Mouse (Mus musculus): ENCODE results near the gene Spata5. TPM values are rescaled to one million over a fixed set of nuclear protein-coding genes. Genes with fewer than 3 reads are reported as not detected.
A peak's percentile ranks its signal among the peaks of the same experiment; 100 is the strongest.

Spata5 gene
- polyA plus RNA-seq, 1 experiment from 2014 or later, result 43.4 TPM

DNA sequence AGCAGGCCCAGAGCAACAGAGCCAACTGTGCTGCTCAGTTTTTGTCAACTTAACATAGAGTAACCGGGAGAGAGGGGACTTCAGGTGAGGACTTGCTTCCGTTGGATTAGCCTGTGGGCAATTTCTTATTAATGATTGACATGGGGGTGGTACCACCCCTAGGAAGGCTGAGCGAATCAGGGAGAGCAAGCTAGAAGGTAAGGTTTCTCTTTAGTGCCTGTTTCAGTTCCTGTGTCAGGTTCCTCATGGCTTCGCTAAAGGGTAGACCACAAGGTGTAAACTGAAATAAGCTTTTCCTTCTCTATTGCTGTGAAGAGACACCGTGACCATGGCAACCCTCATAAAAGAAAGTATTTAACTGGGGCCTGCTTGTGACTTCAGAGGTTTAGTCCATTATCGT is 32.4 kb upstream of the Spata5 start:
- 89% methylated on average over 6 of the region's 6 CpGs for WGBS
- ATAC-seq (ENCODE audit: low FRiP score, low TSS enrichment), result no peak
- no peak overlapping the region for H3K9ac ChIP-seq (replicated peaks; ENCODE audit: low read length)
- H3K9me3 ChIP-seq (ENCODE audit: low read length), result no peaks in the 10 kb centered on the region
- no peak overlapping the region for H3K4me2 ChIP-seq (replicated peaks; ENCODE audit: low read depth, low read length)
- no peaks in the 10 kb centered on the region for H3K36me3 ChIP-seq (ENCODE audit: insufficient read depth, low read length)
- H3K4me1 ChIP-seq (ENCODE audit: insufficient read depth, low read length), result no peaks in the 10 kb centered on the region
- no peak overlapping the region for H3K27ac ChIP-seq (ENCODE audit: low read length)
- H3K27me3 ChIP-seq (ENCODE audit: insufficient read depth, low read length), result no peaks in the 10 kb centered on the region
- H3K4me3 ChIP-seq (ENCODE audit: low read length), result no peak overlapping the region

GRCm38 (mm10) chr3:37396930-37397608 is 22.6 kb upstream of the Spata5 start:
- no peaks in the 10 kb centered on the region for H3K36me3 ChIP-seq (ENCODE audit: insufficient read depth, low read length)
- H3K4me1 ChIP-seq (ENCODE audit: insufficient read depth, low read length), result no peaks in the 10 kb centered on the region
- no peak overlapping the region for H3K27ac ChIP-seq (ENCODE audit: low read length)
- no peak for ATAC-seq (ENCODE audit: low FRiP score, low TSS enrichment)
- no peaks in the 10 kb centered on the region for H3K9me3 ChIP-seq (ENCODE audit: low read length)
- H3K4me3 ChIP-seq (ENCODE audit: low read length), result no peak overlapping the region
- H3K4me2 ChIP-seq (replicated peaks; ENCODE audit: low read depth, low read length), result no peak overlapping the region
- no peak overlapping the region for H3K9ac ChIP-seq (replicated peaks; ENCODE audit: low read length)
- 95% methylated on average over 5 of the region's 5 CpGs for whole genome bisulfite sequencing
- H3K27me3 ChIP-seq (ENCODE audit: insufficient read depth, low read length), result no peaks in the 10 kb centered on the region

DNA sequence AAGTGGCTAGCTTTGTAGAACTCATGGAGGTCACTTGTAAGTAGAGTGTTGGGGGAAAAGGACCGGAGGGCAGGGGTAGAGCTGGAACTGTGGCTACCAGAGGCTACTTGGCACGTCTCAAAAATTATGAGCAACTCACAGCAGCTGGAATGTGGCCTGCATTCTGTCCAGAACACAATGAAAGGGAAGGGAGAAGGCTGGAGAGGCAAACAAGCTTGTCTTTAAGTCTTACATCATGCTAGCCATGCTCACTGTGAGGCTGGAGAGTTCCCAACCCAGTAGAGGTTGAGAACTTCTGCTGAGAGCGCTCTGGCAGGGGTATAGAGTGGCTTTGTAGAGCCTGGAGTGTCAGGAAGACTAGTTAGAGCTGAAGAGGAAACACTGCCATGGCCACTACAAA is 22.1 kb upstream of the Spata5 start:
- Histone ChIP-seq H3K27ac (ENCODE audit: low read length) (no peak overlapping the region), H3K9ac (replicated peaks; ENCODE audit: low read length) (no peak overlapping the region), H3K4me2 (replicated peaks; ENCODE audit: low read depth, low read length) (no peak overlapping the region), H3K9me3 (ENCODE audit: low read length) (no peaks in the 10 kb centered on the region), H3K36me3 (ENCODE audit: insufficient read depth, low read length) (no peaks in the 10 kb centered on the region), H3K4me1 (ENCODE audit: insufficient read depth, low read length) (no peaks in the 10 kb centered on the region), H3K4me3 (ENCODE audit: low read length) (no peak overlapping the region), H3K27me3 (ENCODE audit: insufficient read depth, low read length) (no peaks in the 10 kb centered on the region)
- no peak for ATAC-seq (ENCODE audit: low FRiP score, low TSS enrichment)
- WGBS, result 87% methylated on average over 3 of the region's 3 CpGs

DNA sequence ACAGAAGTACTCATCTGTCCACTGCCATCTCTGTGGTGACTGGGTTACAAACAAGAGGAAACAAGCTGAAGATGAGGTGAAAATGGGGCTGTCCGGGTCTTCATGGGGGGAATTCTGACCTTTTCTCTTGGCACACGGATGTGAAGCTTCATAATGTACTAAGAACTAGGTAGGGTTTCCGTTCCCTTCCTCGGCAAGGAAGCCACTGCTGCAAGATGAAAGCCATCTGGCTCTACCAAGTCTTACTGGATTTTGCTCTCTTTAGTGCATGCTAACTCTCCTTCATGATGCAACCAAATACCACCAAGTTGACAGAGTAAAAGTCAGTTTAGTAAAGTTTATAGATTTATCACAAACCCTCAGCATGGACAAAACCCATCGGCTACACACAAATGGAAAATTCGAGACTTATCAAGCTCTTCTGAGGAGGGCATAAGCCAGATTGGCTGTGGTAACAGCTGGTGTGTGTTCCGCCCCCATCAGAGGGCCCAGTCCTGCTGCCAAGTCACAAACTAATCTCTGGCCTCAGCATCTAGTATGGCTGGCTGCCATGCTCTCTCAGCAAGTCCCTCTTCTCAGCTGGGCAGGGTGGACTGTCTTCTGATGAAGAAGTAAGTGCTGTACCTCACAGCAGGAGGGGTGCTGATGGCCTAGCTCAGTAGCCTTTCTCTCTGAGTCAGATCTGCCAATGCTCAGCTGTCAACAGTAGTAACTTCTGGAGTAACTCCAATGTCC is 20.9 kb upstream of the Spata5 start:
- Histone ChIP-seq H3K9ac (replicated peaks; ENCODE audit: low read length) (no peak overlapping the region), H3K4me2 (replicated peaks; ENCODE audit: low read depth, low read length) (no peak overlapping the region), H3K9me3 (ENCODE audit: low read length) (no peaks in the 10 kb centered on the region), H3K27ac (ENCODE audit: low read length) (no peak overlapping the region), H3K4me1 (ENCODE audit: insufficient read depth, low read length) (no peaks in the 10 kb centered on the region), H3K4me3 (ENCODE audit: low read length) (no peak overlapping the region), H3K36me3 (ENCODE audit: insufficient read depth, low read length) (no peaks in the 10 kb centered on the region), H3K27me3 (ENCODE audit: insufficient read depth, low read length) (no peaks in the 10 kb centered on the region)
- 74% methylated on average over 7 of the region's 7 CpGs for WGBS
- ATAC-seq (ENCODE audit: low FRiP score, low TSS enrichment), result no peak

DNA sequence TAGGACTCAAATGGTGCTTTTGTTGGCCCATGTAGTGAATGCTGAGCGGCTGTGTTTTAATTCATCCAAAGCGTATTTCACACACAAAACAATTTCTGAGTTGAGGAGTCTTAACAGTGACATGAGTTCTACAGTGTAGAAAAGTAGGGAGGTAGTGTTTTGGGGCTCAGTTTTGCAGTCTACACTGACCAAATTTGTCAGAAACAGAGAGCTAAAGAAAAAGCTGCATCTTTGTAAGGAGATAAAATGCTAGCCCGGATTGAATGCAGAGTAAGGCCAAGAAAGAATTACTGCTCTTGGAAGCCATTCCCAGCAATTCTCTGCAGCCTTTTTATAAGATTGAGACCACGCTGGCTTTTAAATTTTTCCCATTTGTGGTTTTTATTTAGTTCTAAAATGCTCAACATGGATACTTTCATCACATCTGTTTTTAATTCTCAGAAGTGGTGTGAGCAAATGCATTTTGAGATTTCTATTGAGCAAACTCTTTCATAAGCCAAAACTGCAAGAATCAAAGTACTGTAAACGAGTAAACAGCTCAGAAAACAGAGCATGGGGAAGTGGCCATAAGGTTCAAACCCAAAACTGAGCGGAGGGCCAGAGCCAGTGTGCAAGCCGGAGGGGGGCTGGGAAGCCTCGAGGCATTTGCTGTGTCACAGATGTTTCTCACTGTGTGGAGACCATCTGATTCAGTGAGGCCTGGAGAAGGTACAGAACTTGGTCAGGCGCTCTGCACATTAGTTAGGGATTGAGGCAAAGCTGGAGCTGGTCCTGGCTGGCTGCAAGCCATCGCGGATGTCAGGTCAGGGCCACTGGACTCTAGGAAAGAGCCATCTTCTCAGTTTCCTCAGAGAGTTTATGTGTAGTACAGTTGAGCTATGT is 17.7 kb upstream of the Spata5 start:
- peak overlapping the region; percentile 40; the same call in 1 of the 2 replicates for H3K27ac ChIP-seq (ENCODE audit: low read length)
- 73% methylated on average over 11 of the region's 11 CpGs for WGBS

DNA sequence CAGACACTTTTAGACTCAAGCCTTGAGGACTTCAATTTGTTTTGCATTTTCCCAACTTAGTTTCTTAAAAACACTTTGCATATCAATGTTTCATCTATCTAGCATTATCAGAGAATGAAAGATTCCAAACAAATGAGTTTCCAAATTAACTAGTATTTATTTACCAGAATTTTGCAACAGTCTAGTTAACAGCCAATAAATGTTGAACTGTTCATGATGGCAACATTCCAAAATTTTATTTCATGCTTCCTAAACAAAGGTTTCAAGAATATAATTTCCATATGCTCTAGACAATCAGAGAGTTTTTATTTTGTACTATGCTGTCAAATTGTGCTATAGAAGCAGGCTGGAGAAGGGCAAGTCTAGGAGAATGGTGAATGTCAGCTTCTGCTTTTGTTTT is 12.1 kb upstream of the Spata5 start:
- Histone ChIP-seq H3K4me1 (ENCODE audit: insufficient read depth, low read length) (no peaks in the 10 kb centered on the region), H3K27me3 (ENCODE audit: insufficient read depth, low read length) (no peaks in the 10 kb centered on the region), H3K36me3 (ENCODE audit: insufficient read depth, low read length) (0 out of 2 replicates have a peak, but pooled peaks cover 5% of the 10 kb centered on the region), H3K4me3 (ENCODE audit: low read length) (no peak overlapping the region), H3K27ac (ENCODE audit: low read length) (no peak overlapping the region), H3K9me3 (ENCODE audit: low read length) (no peaks in the 10 kb centered on the region), H3K9ac (replicated peaks; ENCODE audit: low read length) (no peak overlapping the region), H3K4me2 (replicated peaks; ENCODE audit: low read depth, low read length) (no peak overlapping the region)
- no peak for ATAC-seq (ENCODE audit: low FRiP score, low TSS enrichment)

More for the DNA sequence above, 17.7 kb upstream of the Spata5 start:
- H3K4me1 ChIP-seq (ENCODE audit: insufficient read depth, low read length), result no peaks in the 10 kb centered on the region
- no peak overlapping the region for H3K9ac ChIP-seq (replicated peaks; ENCODE audit: low read length)
- no peak for ATAC-seq (ENCODE audit: low FRiP score, low TSS enrichment)
- H3K27me3 ChIP-seq (ENCODE audit: insufficient read depth, low read length), result no peaks in the 10 kb centered on the region
- H3K4me2 ChIP-seq (replicated peaks; ENCODE audit: low read depth, low read length), result no peak overlapping the region
- H3K36me3 ChIP-seq (ENCODE audit: insufficient read depth, low read length), result no peaks in the 10 kb centered on the region
- H3K4me3 ChIP-seq (ENCODE audit: low read length), result no peak overlapping the region
- no peaks in the 10 kb centered on the region for H3K9me3 ChIP-seq (ENCODE audit: low read length)

DNA sequence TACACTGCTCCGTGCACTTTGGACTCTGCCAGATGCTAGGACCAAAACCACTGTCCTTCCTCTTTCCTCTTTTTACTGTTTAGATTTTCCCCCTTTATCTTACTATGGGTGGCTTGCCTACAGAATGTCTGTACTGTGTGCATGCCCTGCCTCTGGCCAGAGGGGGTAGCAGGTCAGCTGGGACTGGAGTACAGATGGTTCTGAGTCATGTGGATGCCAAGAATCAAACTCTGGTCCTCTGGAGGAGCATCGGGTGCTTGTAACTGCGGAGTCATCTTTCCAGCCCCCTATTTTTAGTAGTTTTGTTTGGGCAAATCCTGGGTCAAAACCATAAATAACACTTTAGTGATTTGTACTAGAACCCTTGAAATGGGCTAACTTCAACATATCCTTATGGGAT is 6.2 kb upstream of the Spata5 start:
- Histone ChIP-seq H3K9me3 (ENCODE audit: low read length) (no peaks in the 10 kb centered on the region), H3K27me3 (ENCODE audit: insufficient read depth, low read length) (no peaks in the 10 kb centered on the region), H3K36me3 (ENCODE audit: insufficient read depth, low read length) (0 out of 2 replicates have a peak, but pooled peaks cover 5% of the 10 kb centered on the region), H3K27ac (ENCODE audit: low read length) (no peak overlapping the region), H3K9ac (replicated peaks; ENCODE audit: low read length) (no peak overlapping the region), H3K4me3 (ENCODE audit: low read length) (no peak overlapping the region), H3K4me1 (ENCODE audit: insufficient read depth, low read length) (peaks cover 5% of the 10 kb centered on the region), H3K4me2 (replicated peaks; ENCODE audit: low read depth, low read length) (no peak overlapping the region)
- WGBS, result 82% methylated on average over 3 of the region's 3 CpGs
- ATAC-seq (ENCODE audit: low FRiP score, low TSS enrichment), result no peak

- Histone ChIP-seq H3K4me2 (replicated peaks; ENCODE audit: low read depth, low read length) (no peak overlapping the region), H3K27me3 (ENCODE audit: insufficient read depth, low read length) (no peaks in the 10 kb centered on the region), H3K9me3 (ENCODE audit: low read length) (no peaks in the 10 kb centered on the region), H3K4me3 (ENCODE audit: low read length) (no peak overlapping the region), H3K4me1 (ENCODE audit: insufficient read depth, low read length) (peaks cover 10% of the 10 kb centered on the region), H3K27ac (ENCODE audit: low read length) (no peak overlapping the region), H3K9ac (replicated peaks; ENCODE audit: low read length) (no peak overlapping the region), H3K36me3 (ENCODE audit: insufficient read depth, low read length) (0 out of 2 replicates have a peak, but pooled peaks cover 5% of the 10 kb centered on the region)
- WGBS, result 54% methylated on average over 14 of the region's 14 CpGs
- no peak for ATAC-seq (ENCODE audit: low FRiP score, low TSS enrichment)
Observed at GRCm38 (mm10) chr3:37414413-37414960, 5.2 kb upstream of the Spata5 start.

DNA sequence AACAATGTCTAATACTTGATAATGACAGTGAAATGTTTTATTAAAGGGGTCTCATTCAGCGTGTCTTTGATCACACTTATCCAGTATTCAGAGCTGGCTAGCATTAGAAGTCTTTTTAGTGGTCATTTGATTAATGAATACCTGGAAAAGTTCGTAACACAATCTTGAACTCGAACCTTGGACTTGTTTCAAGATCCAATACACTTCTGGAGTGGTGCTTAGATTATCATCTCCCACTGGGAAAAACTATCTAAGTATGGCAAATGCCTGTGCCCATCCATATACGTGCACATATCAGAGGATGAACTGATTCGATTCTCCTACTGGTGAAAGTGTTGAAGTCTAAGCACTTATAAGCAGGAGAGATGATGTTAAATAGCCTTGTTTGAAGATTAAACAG is 1.4 kb upstream of the Spata5 start:
- 69% methylated on average over 5 of the region's 5 CpGs for WGBS
- ATAC-seq (ENCODE audit: low FRiP score, low TSS enrichment), result no peak
- Histone ChIP-seq H3K27ac (ENCODE audit: low read length) (peak overlapping the region; percentile 93; the same call in 1 of the 2 replicates), H3K4me1 (ENCODE audit: insufficient read depth, low read length) (peaks cover 22% of the 10 kb centered on the region), H3K36me3 (ENCODE audit: insufficient read depth, low read length) (no peaks in the 10 kb centered on the region), H3K27me3 (ENCODE audit: insufficient read depth, low read length) (no peaks in the 10 kb centered on the region), H3K9me3 (ENCODE audit: low read length) (no peaks in the 10 kb centered on the region), H3K9ac (replicated peaks; ENCODE audit: low read length) (peak overlapping the region; percentile 90), H3K4me2 (replicated peaks; ENCODE audit: low read depth, low read length) (peak overlapping the region; percentile 85), H3K4me3 (ENCODE audit: low read length) (peak overlapping the region; percentile 87)

All from kidney, embryonic 16.5 days (tissue).